Mouse (Mus musculus) embryonic facial prominence, embryonic 10.5 days (tissue): ENCODE data around the gene Srpx2. TPM values are rescaled to one million over a fixed set of nuclear protein-coding genes. Genes with fewer than 3 reads are reported as not detected.

ENCODE experiments used
- DNase-seq: peaks from one replicate; pipeline ENCODE4 v3.0.0-alpha.2; 2017; ENCODE audit warnings: low spot score
- H3K27ac ChIP-seq: fragments of 300-500 bp; sonication (generic); replicated peaks from 2 replicates; pipeline ENCODE4 v1.5.1; 2016; ENCODE audit warnings: mild to moderate bottlenecking
- H3K27me3 ChIP-seq: fragments of 300-500 bp; sonication (generic); replicated peaks from 2 replicates; pipeline ENCODE4 v1.6.1; 2016; ENCODE audit warnings: low read depth, mild to moderate bottlenecking; ENCODE audit not compliant: poor library complexity, severe bottlenecking
- H3K36me3 ChIP-seq: fragments of 300-500 bp; sonication (generic); replicated peaks from 2 replicates; pipeline ENCODE4 v1.6.1; 2016; ENCODE audit warnings: mild to moderate bottlenecking, moderate library complexity
- H3K4me1 ChIP-seq: fragments of 300-500 bp; sonication (generic); 2 replicates; pipeline ENCODE4 v1.6.1; 2016
- H3K4me3 ChIP-seq: fragments of 300-500 bp; sonication (generic); 2 replicates; pipeline ENCODE4 v1.5.1; 2016; ENCODE audit warnings: mild to moderate bottlenecking, moderate library complexity
- H3K9me3 ChIP-seq: fragments of 300-500 bp; sonication (generic); 2 replicates; pipeline ENCODE4 v1.6.1; 2016; ENCODE audit warnings: mild to moderate bottlenecking
- WGBS: fragments of 180-500 bp; shearing (Covaris S2); methylation state at CpG from one replicate; pipeline ENCODE4 v1.1.7; 2016; 5-methylcytosine and 5-hydroxymethylcytosine counted together
- polyA plus RNA-seq: library from polyadenylated mRNA; unstranded; fragments of >200 nt; fragmentation: Nextera tagmentation; extraction: Ambion mirVana; gene quantifications from 2 replicates; pipeline ENCODE4 v1.2.1, GENCODE M21; 2016

The Srpx2 gene
- polyA plus RNA-seq: 0.45 and 0.59 TPM in 2 replicates

DNA sequence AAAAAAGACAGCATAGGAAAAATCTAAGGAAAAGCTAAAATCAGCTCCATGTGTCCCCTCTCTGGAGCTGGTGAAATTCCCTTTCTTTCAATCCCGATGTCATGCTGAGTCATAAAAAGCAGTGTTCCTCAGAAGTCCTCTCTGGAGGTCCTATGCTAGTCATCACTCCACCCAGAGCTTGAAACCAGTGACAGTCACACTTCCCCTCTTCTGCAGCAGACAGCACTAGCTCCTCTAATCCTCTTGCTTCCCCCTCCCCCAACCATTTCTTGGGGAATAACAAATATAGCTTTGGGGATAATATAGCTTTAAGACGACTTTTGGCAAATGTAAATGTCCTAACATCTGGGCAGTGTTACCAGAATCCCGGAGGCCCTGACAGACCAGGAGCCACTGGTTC is at the start of gene Srpx2:
Gene Srpx2 (plus strand): TSS at position 166 of the 400 bp plus-strand sequence.
- Histone ChIP-seq H3K27ac (no peak within 1 kb of the TSS), H3K27me3 (peaks cover 45% of the 10 kb centered on the region), H3K4me1 (0 out of 2 replicates have a peak, but pooled peaks cover 4% of the 10 kb centered on the region), H3K36me3 (no peaks in the 10 kb centered on the region), H3K4me3 (no peak within 1 kb of the TSS), H3K9me3 (no peaks in the 10 kb centered on the region)
- WGBS: 35% methylated on average over 3 of the region's 3 CpGs
- DNase-seq: no peak

DNA sequence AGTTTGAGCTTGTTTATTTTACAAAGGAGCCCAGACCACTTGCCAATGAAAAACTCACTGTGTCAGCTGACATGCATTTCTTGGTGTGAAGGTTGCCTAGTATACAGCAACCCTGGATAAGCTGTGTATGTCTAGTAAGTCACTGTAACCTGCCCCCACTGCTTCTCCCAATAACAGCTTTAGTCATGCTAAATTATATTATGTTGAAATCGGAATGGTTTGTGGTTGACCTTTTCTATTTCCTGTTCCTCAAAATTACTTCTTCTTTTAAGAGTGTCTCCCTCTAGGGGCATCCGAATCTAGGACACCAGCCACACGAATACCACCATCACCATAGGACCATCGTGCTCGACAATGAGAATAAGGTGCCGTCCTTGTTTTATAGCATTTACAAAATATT is 38.5 kb upstream of the Srpx2 start:
- H3K27me3 ChIP-seq: peaks cover 11% of the 10 kb centered on the region; the same call in 1 of the 2 replicates
- no peak overlapping the region for H3K27ac ChIP-seq
- no peaks in the 10 kb centered on the region for H3K36me3 ChIP-seq
- WGBS: 90% methylated on average over 6 of the region's 6 CpGs
- H3K4me1 ChIP-seq: no peaks in the 10 kb centered on the region
- no peak for DNase-seq
- no peak overlapping the region for H3K4me3 ChIP-seq
- no peaks in the 10 kb centered on the region for H3K9me3 ChIP-seq

DNA sequence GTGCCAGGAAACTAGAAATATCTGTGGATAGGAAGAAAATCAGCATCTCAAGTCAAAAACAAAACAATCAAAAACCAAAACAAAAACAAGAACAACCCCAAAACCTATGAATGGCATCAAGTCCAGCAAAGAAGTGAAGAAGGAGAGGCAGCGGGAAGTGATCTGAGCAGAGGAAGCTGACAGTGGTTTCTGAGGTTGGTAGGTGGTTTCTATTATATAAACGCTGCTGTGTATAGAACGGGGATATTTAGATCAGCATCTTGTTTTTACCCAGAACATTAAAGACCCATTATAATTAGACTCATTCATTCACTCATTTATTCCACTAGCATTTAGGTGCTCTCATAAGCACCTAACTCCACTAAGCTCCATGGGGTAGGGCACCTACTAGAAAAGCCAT is 20.9 kb upstream of the Srpx2 start:
- Histone ChIP-seq H3K27ac (no peak overlapping the region), H3K27me3 (no peaks in the 10 kb centered on the region; the same call in 1 of the 2 replicates), H3K9me3 (no peaks in the 10 kb centered on the region), H3K4me3 (no peak overlapping the region), H3K4me1 (no peaks in the 10 kb centered on the region), H3K36me3 (peaks cover 23% of the 10 kb centered on the region)
- no peak for DNase-seq
- WGBS: 92% methylated on average over 3 of the region's 3 CpGs

DNA sequence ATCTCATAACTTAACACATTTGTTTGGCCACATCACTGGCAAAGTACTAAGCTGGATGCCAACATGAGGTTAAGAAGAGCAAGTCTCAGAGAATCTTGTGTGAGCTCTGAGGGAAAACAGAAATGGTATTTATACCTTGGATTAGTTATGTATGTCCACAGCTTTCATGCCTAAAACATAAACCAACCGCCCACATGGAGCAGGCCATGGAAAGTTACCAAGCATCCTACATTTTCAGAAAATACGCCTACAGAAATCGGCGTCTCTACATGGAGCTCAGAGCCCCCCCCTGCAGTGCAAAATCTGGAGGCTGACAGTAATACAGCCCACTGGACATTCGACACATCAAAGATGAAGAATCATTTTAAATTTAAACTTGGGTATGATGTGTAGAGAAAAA is 20.1 kb upstream of the Srpx2 start:
- Histone ChIP-seq H3K27ac (no peak overlapping the region), H3K4me3 (no peak overlapping the region), H3K27me3 (no peaks in the 10 kb centered on the region; the same call in 1 of the 2 replicates), H3K36me3 (peaks cover 31% of the 10 kb centered on the region), H3K9me3 (no peaks in the 10 kb centered on the region), H3K4me1 (no peaks in the 10 kb centered on the region)
- WGBS: 91% methylated on average over 5 of the region's 5 CpGs
- DNase-seq: no peak

GRCm38 (mm10) chrX:133898014-133898542 is 10.1 kb upstream of the Srpx2 start, which contains the start of gene Tspan6:
Tspan6 (minus strand) TSS chrX:133898429.
- peak; percentile 86 for DNase-seq
- peak within 1 kb of the TSS; percentile 92 for H3K27ac ChIP-seq
- no peaks in the 10 kb centered on the region for H3K9me3 ChIP-seq
- peaks cover 30% of the 10 kb centered on the region for H3K36me3 ChIP-seq
- peak within 1 kb of the TSS; percentile 66 for H3K4me3 ChIP-seq
- WGBS: 21% methylated on average over 33 of the region's 33 CpGs
- H3K4me1 ChIP-seq: no peaks in the 10 kb centered on the region
- peaks cover 10% of the 10 kb centered on the region for H3K27me3 ChIP-seq

DNA sequence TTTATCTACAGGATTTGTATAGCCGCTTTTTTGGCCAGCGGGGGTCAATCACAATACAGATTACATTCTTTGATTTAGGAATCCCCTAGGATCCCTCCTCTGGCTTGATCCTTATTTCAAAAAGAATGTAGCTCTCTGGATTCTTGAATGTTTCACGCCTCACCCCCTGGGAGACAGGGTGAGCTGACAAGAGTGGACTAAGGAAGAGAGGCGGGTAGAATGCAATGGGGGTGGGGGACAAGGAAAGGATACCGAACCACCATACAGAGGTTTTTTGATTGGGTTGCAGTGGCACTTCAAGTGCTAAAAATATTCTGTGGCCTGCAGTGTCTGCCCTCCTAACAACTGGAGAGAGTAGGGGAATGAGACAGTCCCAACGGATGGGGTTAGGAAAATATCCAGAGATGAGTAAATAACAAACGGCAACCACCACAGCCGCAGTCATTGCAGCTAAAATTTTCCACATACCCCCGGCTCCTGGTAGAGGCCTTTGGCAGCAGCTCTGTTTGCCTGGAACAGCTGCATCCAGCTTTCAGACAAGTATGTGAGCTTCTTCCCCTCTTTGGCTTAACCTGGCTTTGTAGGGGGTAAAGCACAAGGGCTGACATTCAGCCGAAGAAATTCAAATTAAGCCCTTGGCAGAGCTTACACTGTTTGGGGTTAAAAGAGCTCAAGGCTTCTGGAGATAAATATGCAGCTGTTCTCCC is 3.3 kb downstream of the Srpx2 start:
- Histone ChIP-seq H3K4me3 (no peak overlapping the region), H3K4me1 (peaks cover 12% of the 10 kb centered on the region; the same call in 1 of the 2 replicates), H3K27me3 (peaks cover 77% of the 10 kb centered on the region), H3K27ac (no peak overlapping the region), H3K36me3 (no peaks in the 10 kb centered on the region), H3K9me3 (no peaks in the 10 kb centered on the region)
- no peak for DNase-seq
- WGBS: 33% methylated on average over 10 of the region's 10 CpGs

GRCm38 (mm10) chrX:133913006-133913405 is 4.8 kb downstream of the Srpx2 start:
- DNase-seq: no peak
- H3K4me3 ChIP-seq: no peak overlapping the region
- peaks cover 90% of the 10 kb centered on the region for H3K27me3 ChIP-seq
- no peaks in the 10 kb centered on the region for H3K36me3 ChIP-seq
- H3K9me3 ChIP-seq: no peaks in the 10 kb centered on the region
- H3K4me1 ChIP-seq: peaks cover 12% of the 10 kb centered on the region; the same call in 1 of the 2 replicates
- WGBS: 82% methylated on average over 3 of the region's 3 CpGs
- no peak overlapping the region for H3K27ac ChIP-seq

- DNase-seq: no peak
- Histone ChIP-seq H3K27me3 (peaks cover 96% of the 10 kb centered on the region), H3K36me3 (no peaks in the 10 kb centered on the region), H3K4me1 (peaks cover 9% of the 10 kb centered on the region; the same call in 1 of the 2 replicates), H3K27ac (0 out of 2 replicates have a peak overlapping the region, but pooled peaks have one; percentile 24), H3K4me3 (no peak overlapping the region), H3K9me3 (no peaks in the 10 kb centered on the region)
- 51% methylated on average over 7 of the region's 7 CpGs for WGBS
Measured at GRCm38 (mm10) chrX:133914219-133914618, 6.0 kb downstream of the Srpx2 start.

DNA sequence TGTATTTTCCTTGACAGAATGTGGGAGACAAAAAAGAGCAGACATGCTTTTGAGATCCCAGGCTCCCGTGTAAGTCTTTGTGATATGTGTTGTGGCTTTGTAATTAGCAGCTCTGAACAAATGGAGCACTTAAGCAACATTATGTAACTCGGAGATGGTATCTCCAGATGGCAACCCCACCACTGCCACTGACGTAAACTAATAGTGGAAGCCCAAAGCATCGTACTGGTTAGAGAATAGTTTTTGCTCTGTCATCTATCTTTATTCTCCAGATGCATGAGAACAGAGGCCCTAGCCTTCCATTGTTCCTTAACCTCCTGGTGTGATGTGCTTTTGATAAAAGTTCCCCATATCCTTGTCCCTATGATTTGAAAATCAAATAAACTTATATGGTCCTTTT is 13.0 kb downstream of the Srpx2 start:
- Histone ChIP-seq H3K36me3 (no peaks in the 10 kb centered on the region), H3K27me3 (peaks cover 66% of the 10 kb centered on the region), H3K27ac (no peak overlapping the region), H3K4me1 (no peaks in the 10 kb centered on the region), H3K4me3 (no peak overlapping the region), H3K9me3 (no peaks in the 10 kb centered on the region)
- no peak for DNase-seq
- WGBS: 75% methylated on average over 4 of the region's 4 CpGs

- no peaks in the 10 kb centered on the region for H3K36me3 ChIP-seq
- H3K4me1 ChIP-seq: no peaks in the 10 kb centered on the region
- no peaks in the 10 kb centered on the region for H3K9me3 ChIP-seq
- peaks cover 66% of the 10 kb centered on the region for H3K27me3 ChIP-seq
- no peak for DNase-seq
- H3K4me3 ChIP-seq: no peak overlapping the region
- no peak overlapping the region for H3K27ac ChIP-seq
- WGBS: 78% methylated on average over 5 of the region's 5 CpGs
Measured at GRCm38 (mm10) chrX:133926760-133927159, 18.5 kb downstream of the Srpx2 start.

- H3K4me1 ChIP-seq: no peaks in the 10 kb centered on the region
- no peak overlapping the region for H3K27ac ChIP-seq
- peak; percentile 10 for DNase-seq
- no peaks in the 10 kb centered on the region for H3K9me3 ChIP-seq
- WGBS: 66% methylated on average over 12 of the region's 12 CpGs
- peaks cover 75% of the 10 kb centered on the region for H3K27me3 ChIP-seq
- no peak overlapping the region for H3K4me3 ChIP-seq
- no peaks in the 10 kb centered on the region for H3K36me3 ChIP-seq
Measured at GRCm38 (mm10) chrX:133931302-133932013, 23.2 kb downstream of the Srpx2 start.

DNA sequence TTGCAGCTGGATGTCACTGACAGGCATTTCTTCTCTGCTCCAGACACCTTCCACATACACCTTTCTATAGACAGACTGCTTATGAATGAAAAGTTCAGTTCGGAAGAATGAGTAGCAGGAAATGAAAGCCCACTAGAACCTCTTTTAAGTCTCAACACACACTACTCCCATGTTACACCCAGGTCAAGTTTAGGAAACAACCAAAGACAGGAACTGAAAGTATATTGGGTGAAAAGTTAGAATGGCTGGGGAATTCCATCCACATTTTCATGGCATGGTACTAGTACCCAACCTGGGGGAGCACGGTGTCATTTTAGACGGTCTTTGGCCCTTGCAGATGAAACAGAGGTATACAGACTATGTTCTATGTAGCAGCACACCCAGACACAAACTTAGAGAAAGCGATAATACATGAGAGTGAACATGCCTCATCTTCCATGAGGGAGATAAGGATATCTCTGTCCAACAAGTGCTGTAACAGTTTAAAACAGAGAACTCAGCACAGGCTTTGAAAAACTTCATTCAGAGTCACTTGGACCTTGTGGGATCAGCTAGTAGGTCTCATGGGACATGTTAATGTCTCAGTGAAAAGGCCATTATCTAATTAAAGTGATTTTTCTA is 28.5 kb downstream of the Srpx2 start:
- DNase-seq: no peak
- no peaks in the 10 kb centered on the region for H3K4me1 ChIP-seq
- H3K27ac ChIP-seq: no peak overlapping the region
- H3K36me3 ChIP-seq: no peaks in the 10 kb centered on the region
- WGBS: 90% methylated on average over 4 of the region's 4 CpGs
- H3K27me3 ChIP-seq: peaks cover 74% of the 10 kb centered on the region
- H3K9me3 ChIP-seq: no peaks in the 10 kb centered on the region
- H3K4me3 ChIP-seq: no peak overlapping the region
